Mouse (Mus musculus): ENCODE data around the gene Lyst. TPM values are rescaled to one million over a fixed set of nuclear protein-coding genes. Genes with fewer than 3 reads are reported as not detected.

The Lyst gene
- polyA plus RNA-seq, 1 experiment from 2014 or later = 2.6 TPM

DNA sequence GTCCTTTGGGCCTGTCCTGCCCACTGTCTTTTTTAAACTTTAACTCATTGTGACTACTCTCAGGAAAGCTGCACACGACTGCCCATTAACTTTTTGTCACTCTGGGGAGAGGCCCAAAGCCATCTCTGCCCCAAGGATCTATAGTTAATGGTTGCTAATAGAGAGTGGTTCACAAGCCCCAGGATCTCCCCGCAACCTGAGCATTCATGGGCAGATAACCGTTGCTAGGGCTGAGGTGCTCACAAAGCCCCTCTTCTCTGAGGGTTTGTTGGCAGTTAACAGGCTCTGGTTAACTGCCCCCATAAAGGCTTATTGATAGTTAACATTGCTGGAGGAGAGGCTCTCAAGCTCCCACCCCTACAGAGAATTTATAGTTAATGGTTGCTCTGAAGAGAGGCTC is 190.1 kb downstream of the Lyst start:
- Histone ChIP-seq H3K4me3 (ENCODE audit: low read depth, low read length) (no peak overlapping the region), H3K4me2 (replicated peaks; ENCODE audit: low read depth) (no peak overlapping the region), H3K27me3 (ENCODE audit: control insufficient read depth, insufficient read depth, low read length) (no peaks in the 10 kb centered on the region), H3K9me3 (ENCODE audit: control insufficient read depth, low read length) (no peaks in the 10 kb centered on the region), H3K4me1 (replicated peaks; ENCODE audit: control insufficient read depth, insufficient read depth) (no peaks in the 10 kb centered on the region; the same call in 1 of the 2 replicates), H3K27ac (replicated peaks) (no peak overlapping the region), H3K36me3 (ENCODE audit: control insufficient read depth, insufficient read depth, low read length) (peaks cover 7% of the 10 kb centered on the region; the same call in 1 of the 2 replicates), H3K9ac (ENCODE audit: low read length) (no peak overlapping the region)
- no peak for ATAC-seq (ENCODE audit: low FRiP score, low TSS enrichment)
- DNase-seq (ENCODE audit: low spot score) = no peak
- TF ChIP-seq CTCF (IDR thresholded peaks at IDR 0.05; ENCODE audit: low read depth) (no peak), EP300 (optimal IDR thresholded peaks at IDR 0.05) (no peak)
- WGBS = 63% methylated on average over 3 of the region's 3 CpGs

DNA sequence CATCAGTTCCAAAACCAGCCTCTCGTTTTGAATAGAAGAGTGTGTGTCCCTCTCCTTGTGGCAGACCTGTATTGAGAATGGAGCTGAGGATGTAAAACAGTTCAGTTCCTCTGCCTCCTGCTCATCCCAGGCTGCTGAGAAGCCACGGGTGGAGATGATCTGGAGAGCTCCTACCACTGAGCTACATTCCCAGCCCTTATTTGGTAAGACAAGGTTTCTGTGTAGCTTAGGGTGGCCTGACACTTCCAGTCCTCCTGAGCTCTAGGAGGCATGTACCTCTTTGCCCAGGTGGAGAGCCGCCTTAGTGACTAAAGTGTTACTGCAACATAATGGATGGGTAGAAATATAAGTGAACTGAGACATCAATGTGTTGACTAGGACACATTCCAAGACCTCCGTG is 190.8 kb downstream of the Lyst start:
- Histone ChIP-seq H3K4me3 (ENCODE audit: low read depth, low read length) (no peak overlapping the region), H3K4me2 (replicated peaks; ENCODE audit: low read depth) (no peak overlapping the region), H3K9ac (ENCODE audit: low read length) (no peak overlapping the region), H3K36me3 (ENCODE audit: control insufficient read depth, insufficient read depth, low read length) (peaks cover 7% of the 10 kb centered on the region; the same call in 1 of the 2 replicates), H3K27me3 (ENCODE audit: control insufficient read depth, insufficient read depth, low read length) (no peaks in the 10 kb centered on the region), H3K9me3 (ENCODE audit: control insufficient read depth, low read length) (no peaks in the 10 kb centered on the region), H3K27ac (replicated peaks) (no peak overlapping the region), H3K4me1 (replicated peaks; ENCODE audit: control insufficient read depth, insufficient read depth) (no peaks in the 10 kb centered on the region; the same call in 1 of the 2 replicates)
- WGBS = 63% methylated on average over 4 of the region's 4 CpGs
- DNase-seq (ENCODE audit: low spot score) (no peak), ATAC-seq (ENCODE audit: low FRiP score, low TSS enrichment) (no peak)
- TF ChIP-seq EP300 (optimal IDR thresholded peaks at IDR 0.05) = no peak
- no peak for TF ChIP-seq CTCF (IDR thresholded peaks at IDR 0.05; ENCODE audit: low read depth)

DNA sequence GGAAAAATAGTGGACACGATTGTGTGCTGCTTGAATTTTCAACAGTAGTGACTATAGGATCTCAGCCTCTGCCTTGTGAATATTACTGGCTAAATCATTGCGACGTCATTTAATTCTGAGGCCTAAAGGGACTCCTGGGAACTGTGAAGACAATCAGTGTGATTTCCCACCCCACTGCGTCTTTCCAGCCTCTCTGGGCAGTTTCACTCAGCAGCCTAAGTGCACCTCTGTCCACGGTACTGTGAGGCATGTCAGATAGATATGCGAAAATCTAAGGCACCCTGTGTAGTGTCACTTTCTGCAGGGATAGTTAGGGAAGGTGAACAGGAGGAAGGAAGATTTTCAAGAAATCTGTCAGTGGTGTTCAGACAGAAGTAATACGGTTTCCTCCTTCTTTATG is 193.1 kb downstream of the Lyst start:
- Histone ChIP-seq H3K9me3 (ENCODE audit: control insufficient read depth, low read length) (no peaks in the 10 kb centered on the region), H3K4me3 (ENCODE audit: low read depth, low read length) (no peak overlapping the region), H3K27ac (replicated peaks) (no peak overlapping the region), H3K4me1 (replicated peaks; ENCODE audit: control insufficient read depth, insufficient read depth) (no peaks in the 10 kb centered on the region; the same call in 1 of the 2 replicates), H3K27me3 (ENCODE audit: control insufficient read depth, insufficient read depth, low read length) (no peaks in the 10 kb centered on the region), H3K4me2 (replicated peaks; ENCODE audit: low read depth) (peak overlapping the region; percentile 96), H3K9ac (ENCODE audit: low read length) (no peak overlapping the region), H3K36me3 (ENCODE audit: control insufficient read depth, insufficient read depth, low read length) (no peaks in the 10 kb centered on the region)
- 46% methylated on average over 7 of the region's 7 CpGs for WGBS
- TF ChIP-seq CTCF (IDR thresholded peaks at IDR 0.05; ENCODE audit: low read depth) (no peak), EP300 (optimal IDR thresholded peaks at IDR 0.05) (no peak)
- no peak for DNase-seq (ENCODE audit: low spot score)
- ATAC-seq (ENCODE audit: low FRiP score, low TSS enrichment) = no peak

- Histone ChIP-seq H3K4me2 (replicated peaks; ENCODE audit: low read depth) (peak within 1 kb of the TSS; percentile 96), H3K27ac (replicated peaks) (no peak within 1 kb of the TSS), H3K27me3 (ENCODE audit: control insufficient read depth, insufficient read depth, low read length) (no peaks in the 10 kb centered on the region), H3K9ac (ENCODE audit: low read length) (peak within 1 kb of the TSS; percentile 31; the same call in 1 of the 2 replicates), H3K4me1 (replicated peaks; ENCODE audit: control insufficient read depth, insufficient read depth) (no peaks in the 10 kb centered on the region; the same call in 1 of the 2 replicates), H3K4me3 (ENCODE audit: low read depth, low read length) (peak within 1 kb of the TSS; percentile 55), H3K36me3 (ENCODE audit: control insufficient read depth, insufficient read depth, low read length) (no peaks in the 10 kb centered on the region), H3K9me3 (ENCODE audit: control insufficient read depth, low read length) (no peaks in the 10 kb centered on the region)
- peak; percentile 54 for DNase-seq (ENCODE audit: low spot score)
- ATAC-seq (ENCODE audit: low FRiP score, low TSS enrichment) = peak; percentile 70
- under 1% methylated on average over 40 of the region's 43 CpGs for WGBS
- TF ChIP-seq CTCF (IDR thresholded peaks at IDR 0.05; ENCODE audit: low read depth) = no peak
- no peak for TF ChIP-seq EP300 (optimal IDR thresholded peaks at IDR 0.05)
Observed at GRCm38 (mm10) chr13:13783894-13784419, 193.8 kb downstream of the Lyst start, which contains the start of gene Gng4. Gene Gng4 (plus strand): TSS chr13:13784059.

DNA sequence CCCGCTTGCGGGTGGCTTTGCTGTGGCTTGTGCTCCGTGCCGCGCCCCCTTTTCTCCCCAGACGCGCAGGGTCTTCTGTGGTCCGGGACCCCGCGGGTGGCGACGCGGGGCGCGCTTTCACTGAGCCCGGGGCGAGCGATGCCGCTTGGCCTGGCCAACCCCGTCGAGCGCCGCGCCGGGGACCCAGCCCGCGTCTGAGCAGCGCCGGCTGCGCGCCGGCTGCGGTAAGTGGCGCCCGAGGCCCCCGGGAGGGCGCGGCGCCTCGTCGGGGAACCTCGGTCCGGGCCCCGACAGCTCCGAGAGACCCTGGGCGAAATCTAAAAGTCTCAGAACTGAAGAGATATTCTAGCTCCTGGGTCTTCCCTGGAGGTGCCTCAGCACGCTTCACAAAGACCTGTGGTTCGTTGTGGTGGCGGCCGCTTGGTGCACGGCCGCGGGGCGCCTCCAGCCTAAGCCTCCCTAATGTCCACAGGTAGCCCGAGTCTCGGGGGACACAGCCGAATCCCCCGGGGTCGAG is 194.3 kb downstream of the Lyst start:
- DNase-seq (ENCODE audit: low spot score) (peak; percentile 21), ATAC-seq (ENCODE audit: low FRiP score, low TSS enrichment) (peak; percentile 39; the same call in 1 of the 2 replicates)
- Histone ChIP-seq H3K4me3 (ENCODE audit: low read depth, low read length) (peak overlapping the region; percentile 55), H3K27me3 (ENCODE audit: control insufficient read depth, insufficient read depth, low read length) (no peaks in the 10 kb centered on the region), H3K4me1 (replicated peaks; ENCODE audit: control insufficient read depth, insufficient read depth) (no peaks in the 10 kb centered on the region; the same call in 1 of the 2 replicates), H3K4me2 (replicated peaks; ENCODE audit: low read depth) (peak overlapping the region; percentile 96), H3K27ac (replicated peaks) (no peak overlapping the region), H3K9ac (ENCODE audit: low read length) (peak overlapping the region; percentile 31; the same call in 1 of the 2 replicates), H3K36me3 (ENCODE audit: control insufficient read depth, insufficient read depth, low read length) (no peaks in the 10 kb centered on the region), H3K9me3 (ENCODE audit: control insufficient read depth, low read length) (no peaks in the 10 kb centered on the region)
- TF ChIP-seq CTCF (IDR thresholded peaks at IDR 0.05; ENCODE audit: low read depth) (no peak), EP300 (optimal IDR thresholded peaks at IDR 0.05) (no peak)
- WGBS = 1% methylated on average over 48 of the region's 59 CpGs

All from stomach, postnatal 0 days (tissue).